Mouse (Mus musculus) ES-E14 (cell line): ENCODE results near the gene Lexm. TPM values are rescaled to one million over a fixed set of nuclear protein-coding genes. Genes with fewer than 3 reads are reported as not detected.

Experiments used
- DNase-seq: peaks from one replicate; pipeline ENCODE4 v3.0.0-alpha.2; 2013; ENCODE audit warnings: low read depth, low spot score
- H3K27ac ChIP-seq: 2 replicates; pipeline ENCODE4 v1.5.1; 2012; ENCODE audit warnings: low read depth, mild to moderate bottlenecking, low read length, moderate library complexity, mixed read lengths; ENCODE audit not compliant: poor library complexity, insufficient read depth, severe bottlenecking
- H3K36me3 ChIP-seq: 2 replicates; pipeline ENCODE4 v1.6.1; 2012; ENCODE audit warnings: mild to moderate bottlenecking, low read length, moderate library complexity, mixed read lengths; ENCODE audit not compliant: control insufficient read depth, poor library complexity, insufficient read depth, severe bottlenecking
- H3K4me1 ChIP-seq, 2 experiments: fragments of 150-350 bp in 1 of 2; sonication (generic) in 1 of 2; 2 replicates each; pipeline ENCODE4 v1.6.1; 2012; ENCODE audit warnings: low read length in 2 of 2, mild to moderate bottlenecking in 1 of 2, mixed read lengths in 1 of 2; ENCODE audit not compliant: control insufficient read depth in 2 of 2, insufficient read depth in 2 of 2, poor library complexity in 1 of 2
- H3K4me3 ChIP-seq, 2 experiments: fragments of 150-350 bp in 1 of 2; sonication (generic) in 1 of 2; 2 replicates each; pipeline ENCODE4 v1.5.1; 2012; ENCODE audit warnings: low read length in 2 of 2, low read depth in 1 of 2, mild to moderate bottlenecking in 1 of 2, mixed read lengths in 1 of 2; ENCODE audit not compliant: insufficient read depth in 1 of 2, poor library complexity in 1 of 2, severe bottlenecking in 1 of 2
- H3K9ac ChIP-seq: 2 replicates; pipeline ENCODE4 v1.6.1; 2012; ENCODE audit warnings: low read depth, mild to moderate bottlenecking, low read length, mixed read lengths; ENCODE audit not compliant: poor library complexity, insufficient read depth, severe bottlenecking
- H3K9me3 ChIP-seq: fragments of 150-350 bp; sonication (generic); 2 replicates; pipeline ENCODE4 v1.6.1; 2012; ENCODE audit warnings: low read depth, mild to moderate bottlenecking, low read length; ENCODE audit not compliant: control insufficient read depth, insufficient read depth
- CHD2 ChIP-seq: IDR thresholded peaks from 2 replicates; pipeline ENCODE4 v1.6.1; 2014; ENCODE audit warnings: mild to moderate bottlenecking, low read depth, low read length, inconsistent platforms
- HCFC1 ChIP-seq: IDR thresholded peaks from 2 replicates; pipeline ENCODE4 v1.6.1; 2012; ENCODE audit warnings: low read length, inconsistent platforms, borderline replicate concordance; ENCODE audit not compliant: insufficient read depth
- MAFK ChIP-seq: IDR thresholded peaks from 2 replicates; pipeline ENCODE4 v1.6.1; 2014; ENCODE audit warnings: mild to moderate bottlenecking, low read depth, low read length, inconsistent platforms; ENCODE audit not compliant: insufficient read depth
- ZC3H11A ChIP-seq: IDR thresholded peaks from 2 replicates; pipeline ENCODE4 v1.6.1; 2012; ENCODE audit warnings: low read depth, mild to moderate bottlenecking, inconsistent platforms, low read length, borderline replicate concordance
- ZNF384 ChIP-seq: IDR thresholded peaks from 2 replicates; pipeline ENCODE4 v1.6.1; 2012; ENCODE audit warnings: low read depth, low read length, inconsistent platforms
- in situ Hi-C, 2 experiments: fragments of 600-800 bp; cut with MboI; formaldehyde crosslinking; loops; one replicate each; pipeline ENCODE4 v1.15.1; 2025; ENCODE audit warnings: low sequenced_read_pairs in 2 of 2, inconsistent platforms in 1 of 2; ENCODE audit not compliant: unreplicated experiment in 2 of 2
- total RNA-seq: library from RNA; depleted of rRNA; stranded (reverse); fragments of 300-350 nt; gene quantifications from 2 replicates; pipeline ENCODE4 v1.2.3, GENCODE M21; 2012

The Lexm gene
- total RNA-seq, 1 experiment = 2.1 TPM

DNA sequence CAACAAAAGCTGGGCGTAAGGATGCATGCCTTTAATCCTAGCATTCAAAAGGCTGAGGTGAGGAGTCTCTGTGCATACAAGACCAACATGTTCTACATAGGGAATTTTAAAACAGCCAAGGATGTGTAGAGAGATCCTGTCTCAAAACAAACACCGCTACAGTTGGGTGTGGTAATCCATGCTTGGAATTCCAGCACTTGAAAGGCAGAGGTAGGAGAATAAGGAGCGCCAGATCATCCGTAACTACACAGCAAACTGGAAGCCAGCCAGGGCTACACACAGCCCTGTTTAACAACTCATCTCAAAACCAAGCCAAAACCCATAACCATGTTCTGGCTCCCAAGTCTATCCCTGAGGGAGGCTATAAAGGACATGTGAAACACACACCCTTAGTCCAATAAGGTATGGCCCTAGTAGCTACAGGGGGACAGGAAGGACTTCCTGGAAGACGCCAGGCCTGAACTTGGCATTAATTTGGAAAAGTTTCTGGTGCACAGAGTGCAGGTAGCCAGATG lies 47.0 kb upstream of the Lexm start:
- in situ Hi-C loops = no loop called here
- Histone ChIP-seq H3K4me3 (no peak overlapping the region), H3K4me1 (peaks cover 0 to 5% of the 10 kb centered on the region in 2 experiments; a peak in 2 of 4 replicates), H3K36me3 (peaks cover 49% of the 10 kb centered on the region), H3K27ac (no peak overlapping the region; the same call in 1 of the 2 replicates), H3K9ac (no peak overlapping the region), H3K9me3 (no peaks in the 10 kb centered on the region)
- TF ChIP-seq ZC3H11A (no peak), HCFC1 (no peak), CHD2 (no peak), ZNF384 (no peak), MAFK (no peak)
- no peak for DNase-seq

DNA sequence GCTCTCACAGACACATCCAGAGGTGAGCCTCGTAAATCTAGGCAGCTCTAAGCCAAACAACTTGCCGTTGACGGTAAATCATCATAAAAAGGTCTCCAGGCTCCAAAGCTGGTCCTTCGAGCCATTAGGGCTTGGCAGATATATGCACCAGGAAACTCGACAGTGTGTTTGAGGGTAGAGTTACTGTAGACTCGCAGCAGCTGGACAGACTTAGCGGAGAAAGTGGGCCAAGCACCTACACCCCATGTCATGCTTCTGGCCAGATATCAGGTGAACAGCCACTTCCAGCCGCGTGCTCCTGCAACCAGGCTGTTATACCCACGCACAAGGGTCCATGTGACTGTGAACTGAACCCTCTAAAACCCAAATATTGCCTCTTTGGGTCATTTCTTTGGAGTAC lies 38.6 kb upstream of the Lexm start:
- Histone ChIP-seq H3K4me1 (peaks cover 4 to 7% of the 10 kb centered on the region in 2 experiments; a peak in 2 of 4 replicates), H3K9ac (no peak overlapping the region), H3K4me3 (no peak overlapping the region), H3K9me3 (no peaks in the 10 kb centered on the region), H3K36me3 (peaks cover 22% of the 10 kb centered on the region; the same call in 1 of the 2 replicates), H3K27ac (no peak overlapping the region)
- in situ Hi-C loops = no loop called here
- TF ChIP-seq ZC3H11A (no peak), MAFK (no peak), HCFC1 (no peak), CHD2 (no peak), ZNF384 (no peak)
- DNase-seq = no peak

DNA sequence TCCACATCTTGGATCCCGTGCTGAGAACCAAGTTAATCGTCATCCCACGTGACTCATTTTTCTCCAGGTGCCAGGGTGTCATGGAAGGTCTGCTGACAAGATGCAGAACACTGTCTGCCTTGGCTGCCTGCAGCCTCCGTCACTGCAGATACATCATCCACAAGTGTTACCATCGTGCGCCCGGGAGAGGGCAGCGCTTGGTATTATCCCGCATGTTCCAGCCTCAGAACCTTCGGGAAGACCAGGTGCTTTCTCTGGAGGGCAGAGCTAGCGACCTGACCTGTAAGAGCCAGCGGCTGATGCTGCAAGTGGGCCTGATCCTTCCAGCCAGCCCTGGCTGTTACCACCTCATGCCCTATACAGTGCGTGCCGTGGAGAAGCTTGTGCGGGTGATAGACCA lies 36.0 kb upstream of the Lexm start:
- TF ChIP-seq MAFK (no peak), ZC3H11A (no peak), HCFC1 (no peak), ZNF384 (no peak), CHD2 (no peak)

DNA sequence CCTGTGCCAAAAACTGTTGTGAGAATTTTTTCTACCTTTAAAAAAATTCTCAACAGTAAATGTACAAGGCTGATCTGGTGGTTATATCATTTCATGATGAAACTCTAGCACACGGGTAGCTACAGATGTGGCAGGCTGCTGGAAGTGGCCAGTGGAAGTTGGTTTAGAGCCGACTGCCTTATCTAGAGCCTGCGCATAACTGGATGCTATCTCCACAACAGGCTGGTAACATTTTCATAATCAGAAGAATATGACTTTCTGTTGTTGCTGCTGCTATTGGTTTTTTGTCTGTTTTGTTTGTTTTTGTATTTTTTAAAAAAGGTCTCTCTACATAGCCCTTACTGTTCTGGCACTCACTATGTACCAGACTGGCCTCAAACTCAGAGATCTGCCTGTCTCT lies 35.5 kb upstream of the Lexm start:
- peaks cover 13% of the 10 kb centered on the region; the same call in 1 of the 2 replicates for H3K36me3 ChIP-seq
- TF ChIP-seq ZC3H11A = no peak
- H3K4me3 ChIP-seq = no peak overlapping the region
- no peak overlapping the region for H3K27ac ChIP-seq
- no peaks in the 10 kb centered on the region for H3K9me3 ChIP-seq
- in situ Hi-C loops = no loop called here
- DNase-seq = no peak
- H3K9ac ChIP-seq = no peak overlapping the region
- peaks cover 4 to 6% of the 10 kb centered on the region in 2 experiments; a peak in 2 of 4 replicates for H3K4me1 ChIP-seq

More for the DNA sequence above, 36.0 kb upstream of the Lexm start:
- Histone ChIP-seq H3K4me3 (peak overlapping the region in 1 of 2 experiments; percentile 18; a peak in 2 of 4 replicates), H3K36me3 (peaks cover 14% of the 10 kb centered on the region; the same call in 1 of the 2 replicates), H3K27ac (no peak overlapping the region), H3K9ac (peak overlapping the region; percentile 19; the same call in 1 of the 2 replicates), H3K9me3 (no peaks in the 10 kb centered on the region), H3K4me1 (peaks cover 4 to 6% of the 10 kb centered on the region in 2 experiments; a peak in 2 of 4 replicates)
- in situ Hi-C loops = no loop called here
- no peak for DNase-seq

DNA sequence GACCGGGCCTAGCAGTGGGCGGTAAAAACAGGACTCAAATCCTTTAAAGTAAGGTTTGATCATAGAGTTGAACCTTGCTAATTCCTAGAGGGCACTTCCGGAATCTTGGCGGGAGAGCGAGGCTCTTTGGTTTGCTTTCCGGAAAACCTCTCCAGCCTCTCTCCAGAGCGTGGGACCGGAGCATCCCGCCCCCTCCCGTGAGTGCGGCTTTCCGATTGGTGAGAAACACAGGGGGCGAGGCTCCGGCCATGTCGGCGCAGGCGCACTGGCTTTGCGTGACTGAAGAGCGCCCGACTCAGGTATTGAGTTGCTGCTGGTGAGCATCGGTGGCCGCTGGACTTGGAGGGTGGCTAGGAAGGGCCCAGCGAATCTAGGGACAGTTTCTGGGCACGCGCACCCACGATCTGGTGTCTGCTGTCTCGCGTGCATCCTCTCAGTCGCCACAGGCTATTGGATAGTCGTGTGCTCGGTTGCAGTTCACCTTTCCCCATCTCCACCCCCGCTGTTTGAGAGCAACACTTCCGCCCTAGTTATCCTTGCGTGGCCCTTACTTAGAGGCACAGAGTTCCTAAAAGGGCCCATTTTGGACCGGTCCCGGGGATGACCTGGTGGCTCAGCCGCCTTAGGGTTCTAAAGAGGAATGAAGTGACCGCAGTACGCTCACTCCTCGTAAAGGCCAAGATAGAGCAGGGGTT lies 33.9 kb upstream of the Lexm start, which contains the start of gene Pars2:
Pars2 (plus strand) TSS at position 237 of the 695 bp plus-strand sequence.
- in situ Hi-C loops = no loop called here
- TF ChIP-seq HCFC1 = 0 out of 2 replicates have a peak, but pooled peaks have one; percentile 42
- no peak for TF ChIP-seq ZNF384
- 0 out of 2 replicates have a peak, but pooled peaks have one; percentile 42 for TF ChIP-seq CHD2

More for the DNA sequence above, 33.9 kb upstream of the Lexm start, which contains the start of gene Pars2:
- H3K4me1 ChIP-seq = peaks cover 4 to 6% of the 10 kb centered on the region in 2 experiments; a peak in 2 of 4 replicates
- peaks cover 13% of the 10 kb centered on the region; the same call in 1 of the 2 replicates for H3K36me3 ChIP-seq
- peak; percentile 96 for DNase-seq
- H3K4me3 ChIP-seq = peak within 1 kb of the TSS; percentile 79 to 96
- peak within 1 kb of the TSS; percentile 89 for H3K9ac ChIP-seq
- H3K9me3 ChIP-seq = no peaks in the 10 kb centered on the region
- 0 out of 2 replicates have a peak within 1 kb of the TSS, but pooled peaks have one; percentile 38 for H3K27ac ChIP-seq
